ENCODE assay signal across 11 mouse cellular contexts in the genomic region with DNA sequence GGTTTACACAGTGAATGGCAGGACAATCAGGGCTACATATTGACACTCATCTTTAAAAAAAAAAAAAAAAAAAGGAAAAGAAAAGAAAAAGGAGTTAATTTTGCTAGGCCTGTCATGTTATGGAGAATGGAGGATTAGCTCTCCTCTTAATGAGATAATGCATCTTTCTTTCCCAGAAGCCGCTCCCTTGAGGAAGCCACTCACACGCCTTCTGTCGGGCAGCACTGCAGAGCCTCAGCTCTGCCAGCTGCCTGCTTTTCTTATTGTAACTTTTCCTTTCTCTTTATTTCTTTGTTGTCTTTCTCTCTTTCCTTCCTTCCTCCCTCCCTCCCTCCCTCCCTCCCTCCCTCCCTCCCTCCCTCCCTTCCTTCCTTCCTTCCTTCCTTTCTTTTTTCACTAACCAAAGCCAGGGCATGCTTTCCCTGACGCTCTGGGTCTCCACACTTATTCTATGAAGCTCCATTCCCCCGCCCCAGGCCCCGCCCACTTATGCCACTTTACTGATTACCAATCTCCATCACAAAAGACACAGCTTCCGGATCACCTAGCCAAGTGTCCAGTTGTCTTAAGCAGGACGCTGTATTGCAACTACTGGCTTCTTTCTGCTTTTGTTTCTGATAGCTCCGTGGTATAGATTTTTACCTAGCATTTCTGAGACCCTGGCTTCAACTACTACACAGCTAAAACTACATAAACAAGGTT. TPM values are rescaled to one million over a fixed set of nuclear protein-coding genes. Genes with fewer than 3 reads are reported as not detected.
A peak's percentile ranks its signal among the peaks of the same experiment; 100 is the strongest.
DNase-seq lines count a peak whose midpoint lies in the region; ATAC-seq and TF ChIP-seq lines count a peak whose summit lies in the region.
"Had no signal": no experiment of that assay in that cellular context is flagged by ENCODE, and none has a peak within 500 bp of the region (broad histone marks: within the 10 kb centered on the region; RNA-seq: fewer than 3 reads in every experiment).

No protein-coding gene starts in this region.

- no peaks in the 10 kb centered on the region for H3K36me3 ChIP-seq in lung, embryonic 15.5 days
- no peaks in the 10 kb centered on the region for H3K36me3 ChIP-seq in embryonic facial prominence, embryonic 13.5 days
- no peaks in the 10 kb centered on the region for H3K36me3 ChIP-seq in hindbrain, postnatal 0 days (ENCODE audit: insufficient read depth, low read length)
- no peaks in the 10 kb centered on the region for H3K36me3 ChIP-seq in neural tube, embryonic 14.5 days (ENCODE audit: control insufficient read depth, insufficient read depth, low read length)
- H3K36me3 ChIP-seq: G1E had no signal

- no peaks in the 10 kb centered on the region for H3K9me3 ChIP-seq in lung, embryonic 15.5 days
- no peaks in the 10 kb centered on the region for H3K9me3 ChIP-seq in embryonic facial prominence, embryonic 13.5 days
- H3K9me3 ChIP-seq in hindbrain, postnatal 0 days (ENCODE audit: low read length): no peaks in the 10 kb centered on the region
- no peaks in the 10 kb centered on the region for H3K9me3 ChIP-seq in neural tube, embryonic 14.5 days (ENCODE audit: control insufficient read depth, low read length)
- H3K9me3 ChIP-seq: G1E had no signal

- no peak for TF ChIP-seq CTCF in hindbrain, postnatal 0 days (IDR thresholded peaks at IDR 0.05; ENCODE audit: low read depth)

- peak overlapping the region; percentile 18; the same call in 1 of the 2 replicates for H3K4me2 ChIP-seq in lung, embryonic 15.5 days
- peak overlapping the region; percentile 14; the same call in 1 of the 2 replicates for H3K4me2 ChIP-seq in embryonic facial prominence, embryonic 13.5 days
- peak overlapping the region; percentile 39 for H3K4me2 ChIP-seq in hindbrain, postnatal 0 days (ENCODE audit: low read depth, low read length)
- peak overlapping the region; percentile 29; the same call in 1 of the 2 replicates for H3K4me2 ChIP-seq in neural tube, embryonic 14.5 days (ENCODE audit: low read depth, low read length)

- no peak overlapping the region for H3K9ac ChIP-seq in lung, embryonic 15.5 days
- no peak overlapping the region for H3K9ac ChIP-seq in embryonic facial prominence, embryonic 13.5 days
- H3K9ac ChIP-seq in hindbrain, postnatal 0 days (replicated peaks; ENCODE audit: low read length): no peak overlapping the region
- H3K9ac ChIP-seq in neural tube, embryonic 14.5 days (replicated peaks; ENCODE audit: low read depth, low read length): no peak overlapping the region

- no peak for DNase-seq in lung, postnatal 14 days
- DNase-seq in hindbrain, postnatal 0 days (ENCODE audit: low spot score): peak; percentile 49
- no peak for DNase-seq in left cerebral cortex, adult 9 months (ENCODE audit: low spot score in 2 of 2)
- DNase-seq in ovary, postnatal 10 days (ENCODE audit: low spot score): no peak
- no peak for DNase-seq in urinary bladder, postnatal 14 days (ENCODE audit: low spot score)
- DNase-seq: cerebellum, postnatal 25 days had no signal

- no peaks in the 10 kb centered on the region for H3K27me3 ChIP-seq in lung, embryonic 15.5 days
- no peaks in the 10 kb centered on the region for H3K27me3 ChIP-seq in embryonic facial prominence, embryonic 13.5 days
- H3K27me3 ChIP-seq in hindbrain, postnatal 0 days (ENCODE audit: insufficient read depth, low read length): no peaks in the 10 kb centered on the region
- H3K27me3 ChIP-seq in neural tube, embryonic 14.5 days (ENCODE audit: control insufficient read depth, insufficient read depth, low read length): no peaks in the 10 kb centered on the region

- ATAC-seq in lung, embryonic 15.5 days (ENCODE audit: borderline replicate concordance, extremely low read depth, low FRiP score, low TSS enrichment): no peak
- ATAC-seq in embryonic facial prominence, embryonic 13.5 days (ENCODE audit: insufficient number of reproducible peaks, insufficient read depth, low FRiP score, low TSS enrichment, low read depth): no peak
- ATAC-seq in hindbrain, postnatal 0 days: 0 out of 2 replicates have a peak, but pooled peaks have one; percentile 51
- 0 out of 2 replicates have a peak, but pooled peaks have one; percentile 46 for ATAC-seq in neural tube, embryonic 14.5 days (ENCODE audit: low read depth)

- WGBS in lung, embryonic 15.5 days: 25% methylated on average over 9 of the region's 9 CpGs
- 21% methylated on average over 9 of the region's 9 CpGs for WGBS in embryonic facial prominence, embryonic 13.5 days
- WGBS in hindbrain, postnatal 0 days: 7% methylated on average over 9 of the region's 9 CpGs
- 12% methylated on average over 9 of the region's 9 CpGs for WGBS in neural tube, embryonic 14.5 days

- no peaks in the 10 kb centered on the region for H3K4me1 ChIP-seq in lung, embryonic 15.5 days
- H3K4me1 ChIP-seq in embryonic facial prominence, embryonic 13.5 days: no peaks in the 10 kb centered on the region
- no peaks in the 10 kb centered on the region for H3K4me1 ChIP-seq in hindbrain, postnatal 0 days (ENCODE audit: insufficient read depth, low read length)
- H3K4me1 ChIP-seq in neural tube, embryonic 14.5 days (ENCODE audit: control insufficient read depth, insufficient read depth, low read length): no peaks in the 10 kb centered on the region

- H3K4me3 ChIP-seq in lung, embryonic 15.5 days: no peak overlapping the region
- no peak overlapping the region for H3K4me3 ChIP-seq in embryonic facial prominence, embryonic 13.5 days
- H3K4me3 ChIP-seq in hindbrain, postnatal 0 days (ENCODE audit: low read length): no peak overlapping the region
- H3K4me3 ChIP-seq in neural tube, embryonic 14.5 days (ENCODE audit: low read depth, low read length): no peak overlapping the region

- no peak overlapping the region for H3K27ac ChIP-seq in lung, embryonic 15.5 days
- no peak overlapping the region for H3K27ac ChIP-seq in embryonic facial prominence, embryonic 13.5 days
- no peak overlapping the region for H3K27ac ChIP-seq in hindbrain, postnatal 0 days
- H3K27ac ChIP-seq in neural tube, embryonic 14.5 days (ENCODE audit: low read depth, low read length): no peak overlapping the region
- H3K27ac ChIP-seq: macrophage had no signal

RNA-seq across cellular contexts. Expression of a gene that starts 23.8 kb away (rescaled TPM):
- 8.0 and 8.3 TPM in 2 replicates for polyA plus RNA-seq in lung, embryonic 15.5 days (2015; fragmentation: Nextera tagmentation; extraction: Ambion mirVana)
- polyA plus RNA-seq in embryonic facial prominence, embryonic 13.5 days (2015; fragmentation: Nextera tagmentation; extraction: Ambion mirVana): 8.2 and 10.0 TPM in 2 replicates
- total RNA-seq in hindbrain, postnatal 0 days (2014; rRNA removed): 2.4 and 2.6 TPM in 2 replicates
- polyA plus RNA-seq in hindbrain, postnatal 0 days (2015; fragmentation: Nextera tagmentation; extraction: Ambion mirVana): 2.5 and 3.1 TPM in 2 replicates
- 1.7 and 2.8 TPM in 2 replicates for polyA plus RNA-seq in neural tube, embryonic 14.5 days (2014; fragmentation: Nextera tagmentation; extraction: Ambion mirVana)
- polyA plus RNA-seq: G1E had no signal

RNA-seq across cellular contexts. Expression of a gene that starts 54.1 kb away (rescaled TPM):
- polyA plus RNA-seq in lung, embryonic 15.5 days (2015; fragmentation: Nextera tagmentation; extraction: Ambion mirVana): 0.12 and 0.13 TPM in 2 replicates
- polyA plus RNA-seq in embryonic facial prominence, embryonic 13.5 days (2015; fragmentation: Nextera tagmentation; extraction: Ambion mirVana): 0.15 and 0.32 TPM in 2 replicates
- total RNA-seq in hindbrain, postnatal 0 days (2014; rRNA removed): 22.2 and 22.3 TPM in 2 replicates
- polyA plus RNA-seq in hindbrain, postnatal 0 days (2015; fragmentation: Nextera tagmentation; extraction: Ambion mirVana): 5.9 and 6.0 TPM in 2 replicates
- 8.1 and 9.3 TPM in 2 replicates for polyA plus RNA-seq in neural tube, embryonic 14.5 days (2014; fragmentation: Nextera tagmentation; extraction: Ambion mirVana)
- polyA plus RNA-seq: G1E had no signal

Comparison
In these comparisons a context has a peak if more than half of its experiments do, and no peak if none do; other contexts are left out.
1. ATAC-seq: peak in hindbrain, postnatal 0 days (single experiment) and neural tube, embryonic 14.5 days (single experiment); none in lung, embryonic 15.5 days (single experiment) and embryonic facial prominence, embryonic 13.5 days (single experiment).
2. Peak in every context shown above with its lines, with median percentiles within 50 percentile points of each other: H3K4me2 ChIP-seq.